Mouse (Mus musculus) forebrain, postnatal 0 days (tissue): ENCODE measurements around the gene Cntn3. TPM values are rescaled to one million over a fixed set of nuclear protein-coding genes. Genes with fewer than 3 reads are reported as not detected.
A peak's percentile ranks its signal among the peaks of the same experiment; 100 is the strongest.

Source experiments
- ATAC-seq: fragments of 200-750 bp; cut with Nextera tagmentation; 2 replicates; pipeline ENCODE4 v1.8.0; 2017; ENCODE audit warnings: mild to moderate bottlenecking, moderate library complexity
- DNase-seq: peaks from one replicate; pipeline ENCODE4 v3.0.0-alpha.2; 2015
- H3K27ac ChIP-seq: fragments of 300-500 bp; sonication (generic); 2 replicates; pipeline ENCODE4 v1.5.1; 2014; ENCODE audit warnings: low read depth, mild to moderate bottlenecking, antibody characterized with exemption, low read length, moderate library complexity, mixed read lengths
- H3K27me3 ChIP-seq: fragments of 300-500 bp; sonication (generic); 2 replicates; pipeline ENCODE4 v1.6.1; 2014; ENCODE audit warnings: mild to moderate bottlenecking, low read length, mixed read lengths; ENCODE audit not compliant: insufficient read depth
- H3K36me3 ChIP-seq: fragments of 300-500 bp; sonication (generic); 2 replicates; pipeline ENCODE4 v1.6.1; 2014; ENCODE audit warnings: mild to moderate bottlenecking, moderate library complexity; ENCODE audit not compliant: insufficient read depth
- H3K4me1 ChIP-seq: fragments of 300-500 bp; sonication (generic); 2 replicates; pipeline ENCODE4 v1.6.1; 2014; ENCODE audit warnings: antibody characterized with exemption; ENCODE audit not compliant: insufficient read depth
- H3K4me2 ChIP-seq: fragments of 300-500 bp; sonication (generic); 2 replicates; pipeline ENCODE4 v1.6.1; 2014; ENCODE audit warnings: low read depth, mild to moderate bottlenecking, moderate library complexity
- H3K4me3 ChIP-seq: fragments of 300-500 bp; sonication (generic); 2 replicates; pipeline ENCODE4 v1.5.1; 2014; ENCODE audit warnings: low read depth, low read length, mixed read lengths
- H3K9ac ChIP-seq: fragments of 300-500 bp; sonication (generic); 2 replicates; pipeline ENCODE4 v1.6.1; 2014; ENCODE audit warnings: mild to moderate bottlenecking
- H3K9me3 ChIP-seq: fragments of 300-500 bp; sonication (generic); 2 replicates; pipeline ENCODE4 v1.6.1; 2016; ENCODE audit warnings: low read length
- CTCF ChIP-seq: sonication (generic); IDR thresholded peaks from 2 replicates; pipeline ENCODE4 v1.5.1; 2016; ENCODE audit warnings: antibody characterized with exemption, control low read depth, low read depth
- WGBS: fragments of 180-500 bp; shearing (Covaris S2); extraction: QIAGEN DNeasy Blood & Tissue Kit; methylation state at CpG from one replicate; pipeline ENCODE4 v1.1.7; 2014; 5-methylcytosine and 5-hydroxymethylcytosine counted together
- polyA plus RNA-seq: library from polyadenylated mRNA; unstranded; fragments of >200 nt; fragmentation: Nextera tagmentation; extraction: Ambion mirVana; gene quantifications from 2 replicates; pipeline ENCODE4 v1.2.1, GENCODE M21; 2015
- total RNA-seq: library from RNA; depleted of rRNA; stranded (reverse); fragments of >200 nt; gene quantifications from 2 replicates; pipeline ENCODE4 v1.2.3, GENCODE M21; 2014

The Cntn3 gene
- total and polyA plus RNA-seq, 2 experiments from 2014 or later: 2.6 to 10.3 TPM

DNA sequence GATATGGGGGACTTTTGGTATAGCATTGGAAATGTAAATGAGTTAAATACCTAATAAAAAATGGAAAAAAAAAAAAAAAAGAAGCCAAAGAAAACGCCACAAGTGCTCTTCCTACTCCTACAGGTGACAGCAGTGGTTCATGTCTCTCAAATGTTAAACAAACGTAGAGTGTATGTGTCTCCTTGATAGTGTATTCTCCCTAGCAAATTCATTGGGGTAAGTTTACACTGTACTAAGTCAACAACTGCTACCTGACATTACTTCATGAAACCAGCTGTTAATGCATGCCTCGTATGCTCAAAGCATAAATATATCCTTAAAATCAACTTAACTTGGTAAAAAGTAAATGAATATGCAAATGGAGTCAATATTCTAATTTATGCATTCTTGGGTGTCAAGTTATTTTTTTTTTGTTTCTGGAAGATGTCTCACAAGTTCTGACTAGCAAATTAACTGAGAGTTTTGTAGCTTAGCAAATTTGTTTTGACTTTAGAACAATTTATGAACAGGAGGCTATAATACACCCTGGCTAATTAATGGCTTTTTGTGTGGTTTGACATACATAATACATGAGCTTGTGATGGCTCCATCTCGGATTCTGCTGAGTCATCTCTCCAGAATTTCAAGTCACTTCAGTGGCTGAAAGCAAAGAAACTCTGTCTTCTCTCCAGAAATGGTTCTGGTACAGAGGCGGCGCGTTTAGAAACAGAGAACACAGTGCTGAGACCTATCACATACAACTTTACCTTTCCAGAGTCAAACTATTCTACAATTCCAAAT, 31.1 kb downstream of the Cntn3 start:
- no peak for TF ChIP-seq CTCF
- no peaks in the 10 kb centered on the region for H3K27me3 ChIP-seq
- H3K4me2 ChIP-seq: no peak overlapping the region
- WGBS: 66% methylated on average over 7 of the region's 7 CpGs
- no peak overlapping the region for H3K27ac ChIP-seq
- ATAC-seq: peak; percentile 62
- DNase-seq: peak; percentile 24
- H3K4me3 ChIP-seq: no peak overlapping the region
- no peaks in the 10 kb centered on the region for H3K9me3 ChIP-seq
- no peaks in the 10 kb centered on the region for H3K4me1 ChIP-seq
- H3K36me3 ChIP-seq: no peaks in the 10 kb centered on the region
- H3K9ac ChIP-seq: no peak overlapping the region

DNA sequence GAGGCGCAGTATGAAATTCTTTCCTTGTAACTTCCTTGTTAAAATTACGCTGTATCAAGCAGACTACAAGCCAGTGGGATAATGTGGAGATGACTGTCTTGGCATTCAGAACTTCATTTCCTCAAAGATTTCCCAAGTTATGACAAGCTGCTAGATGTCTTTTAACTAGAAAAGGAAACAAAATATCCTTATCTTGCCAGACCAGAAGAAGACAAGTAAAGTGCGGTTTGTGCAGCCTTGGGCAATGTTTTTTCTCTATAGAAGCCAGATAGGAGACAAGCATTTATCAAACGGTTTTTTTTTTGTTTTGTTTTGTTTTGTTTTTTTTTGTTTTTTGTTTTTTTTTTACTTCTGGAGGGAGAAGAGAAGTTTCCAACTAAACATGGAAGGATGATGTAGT, 37.3 kb downstream of the Cntn3 start:
- H3K9ac ChIP-seq: no peak overlapping the region
- no peaks in the 10 kb centered on the region for H3K27me3 ChIP-seq
- no peak for TF ChIP-seq CTCF
- WGBS: 78% methylated on average over 4 of the region's 4 CpGs
- H3K36me3 ChIP-seq: no peaks in the 10 kb centered on the region
- ATAC-seq (no peak), DNase-seq (no peak)
- no peak overlapping the region for H3K4me2 ChIP-seq
- no peaks in the 10 kb centered on the region for H3K4me1 ChIP-seq
- H3K4me3 ChIP-seq: no peak overlapping the region
- H3K9me3 ChIP-seq: no peaks in the 10 kb centered on the region
- H3K27ac ChIP-seq: no peak overlapping the region

DNA sequence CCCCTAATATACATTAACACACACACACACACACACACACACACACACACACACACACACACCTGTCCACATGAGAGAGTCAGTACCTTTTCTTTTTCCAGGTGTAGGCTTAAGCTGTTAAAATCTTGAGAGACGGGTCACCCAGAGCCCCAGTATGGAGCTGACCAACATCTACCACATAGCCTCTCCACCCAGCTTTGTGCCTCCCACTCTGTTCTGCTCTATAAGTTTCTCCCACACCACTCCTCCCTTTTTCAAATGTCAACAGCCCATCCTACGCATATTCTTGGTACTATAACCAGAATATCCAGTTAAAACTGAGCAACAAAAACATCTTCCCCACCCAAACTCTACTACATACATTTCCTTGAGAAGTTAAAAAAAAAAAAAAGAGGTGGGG, 49.9 kb downstream of the Cntn3 start:
- 88% methylated on average over 2 of the region's 2 CpGs for WGBS
- Histone ChIP-seq H3K27me3 (no peaks in the 10 kb centered on the region), H3K4me1 (no peaks in the 10 kb centered on the region), H3K27ac (no peak overlapping the region), H3K9me3 (no peaks in the 10 kb centered on the region), H3K4me3 (no peak overlapping the region), H3K36me3 (no peaks in the 10 kb centered on the region), H3K9ac (no peak overlapping the region), H3K4me2 (no peak overlapping the region)
- ATAC-seq (no peak), DNase-seq (no peak)
- no peak for TF ChIP-seq CTCF

DNA sequence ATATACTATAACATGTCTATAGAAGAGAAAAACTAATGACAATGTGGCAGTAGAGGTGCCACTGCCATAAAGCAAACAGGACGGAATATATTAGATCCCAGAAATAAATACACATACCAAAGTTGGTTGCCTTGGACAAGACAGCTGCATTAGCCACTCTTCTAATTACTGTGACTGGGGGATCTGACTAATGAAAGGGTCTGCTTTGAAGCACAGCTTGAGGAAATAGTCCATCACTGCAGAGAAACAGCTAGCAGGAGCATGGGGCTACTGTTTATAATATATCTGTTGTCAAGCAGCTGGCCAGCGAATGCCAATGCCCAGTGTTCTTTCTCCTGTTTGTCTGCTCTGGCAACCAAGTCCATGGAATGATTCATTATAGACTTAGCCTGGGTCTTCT, 51.9 kb downstream of the Cntn3 start:
- Histone ChIP-seq H3K4me1 (no peaks in the 10 kb centered on the region), H3K27ac (no peak overlapping the region), H3K9ac (no peak overlapping the region), H3K4me2 (no peak overlapping the region), H3K4me3 (no peak overlapping the region), H3K27me3 (no peaks in the 10 kb centered on the region), H3K9me3 (no peaks in the 10 kb centered on the region), H3K36me3 (no peaks in the 10 kb centered on the region)
- no peak for TF ChIP-seq CTCF
- DNase-seq: no peak
- 71% methylated on average over 2 of the region's 2 CpGs for WGBS
- no peak for ATAC-seq

DNA sequence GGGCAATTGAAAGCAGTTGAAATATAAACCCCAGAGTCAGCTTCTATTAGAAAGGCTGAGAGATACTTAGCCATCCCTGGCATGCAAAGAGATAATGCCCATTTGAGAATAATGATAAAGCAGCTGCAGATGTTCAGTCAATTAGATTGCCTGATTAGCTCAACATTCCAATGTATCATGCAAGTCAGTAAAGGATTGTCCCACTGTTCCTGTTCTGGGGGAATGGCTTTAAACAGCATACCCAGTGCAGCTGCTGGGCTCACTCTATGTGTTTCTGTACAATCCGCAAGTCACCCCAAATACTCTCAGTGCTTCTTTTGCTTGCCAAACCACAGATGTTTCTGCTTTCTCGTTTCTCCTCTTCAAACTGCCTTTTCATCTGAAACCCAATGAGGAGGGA, 57.7 kb downstream of the Cntn3 start:
- H3K4me1 ChIP-seq: no peaks in the 10 kb centered on the region
- WGBS: 60% methylated on average over 2 of the region's 2 CpGs
- no peak overlapping the region for H3K4me3 ChIP-seq
- H3K9ac ChIP-seq: no peak overlapping the region
- no peak overlapping the region for H3K4me2 ChIP-seq
- no peak overlapping the region for H3K27ac ChIP-seq
- ATAC-seq (peak; percentile 78), DNase-seq (peak; percentile 22)
- no peak for TF ChIP-seq CTCF
- H3K9me3 ChIP-seq: no peaks in the 10 kb centered on the region
- H3K36me3 ChIP-seq: no peaks in the 10 kb centered on the region
- no peaks in the 10 kb centered on the region for H3K27me3 ChIP-seq

DNA sequence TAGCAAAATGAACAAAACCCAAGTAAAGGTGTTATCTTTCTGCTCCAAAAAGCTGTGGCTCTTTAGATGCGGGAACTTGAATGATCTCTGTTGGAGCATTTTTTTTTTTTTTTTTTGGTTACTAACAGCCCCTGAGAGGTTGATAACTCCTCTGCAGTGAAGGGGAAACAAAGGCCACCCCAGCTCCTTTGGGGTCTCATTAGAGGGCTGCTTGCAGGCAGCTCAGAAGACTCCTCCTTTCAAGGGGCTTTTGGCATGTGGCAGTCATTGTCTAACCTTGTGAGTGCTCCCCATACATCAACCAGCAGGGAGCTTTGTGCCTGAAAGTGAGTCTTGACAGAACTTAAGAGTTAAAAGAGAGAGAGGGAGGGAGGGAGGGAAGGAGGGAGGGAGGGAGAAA, 60.8 kb downstream of the Cntn3 start:
- TF ChIP-seq CTCF: no peak
- H3K9me3 ChIP-seq: no peaks in the 10 kb centered on the region
- no peak for DNase-seq
- H3K4me1 ChIP-seq: no peaks in the 10 kb centered on the region
- no peak overlapping the region for H3K27ac ChIP-seq
- H3K36me3 ChIP-seq: no peaks in the 10 kb centered on the region
- WGBS: 19% methylated on average over 1 of the region's 1 CpGs
- no peak overlapping the region for H3K4me3 ChIP-seq
- H3K4me2 ChIP-seq: no peak overlapping the region
- ATAC-seq: no peak
- no peak overlapping the region for H3K9ac ChIP-seq
- H3K27me3 ChIP-seq: no peaks in the 10 kb centered on the region

DNA sequence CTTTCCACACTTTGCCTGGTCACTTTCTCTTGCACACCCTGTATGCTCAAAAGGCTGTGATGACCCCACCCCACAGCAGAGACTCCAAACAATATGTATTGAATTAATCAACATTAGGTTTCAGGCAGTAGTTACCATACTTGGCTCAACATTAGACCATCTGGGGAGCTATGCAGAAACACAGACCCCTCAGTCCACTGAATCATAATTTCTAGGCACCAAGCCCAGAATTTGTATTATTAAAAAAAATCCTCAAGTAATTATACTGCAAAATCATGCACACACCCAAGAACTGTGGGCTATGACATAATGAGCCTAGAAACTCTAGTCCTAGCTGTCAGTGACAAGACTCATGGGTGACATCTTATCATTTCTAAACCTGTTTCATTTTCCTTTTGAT, 87.4 kb downstream of the Cntn3 start:
- Histone ChIP-seq H3K4me1 (no peaks in the 10 kb centered on the region), H3K4me3 (no peak overlapping the region), H3K9ac (no peak overlapping the region), H3K27me3 (no peaks in the 10 kb centered on the region), H3K27ac (no peak overlapping the region), H3K36me3 (no peaks in the 10 kb centered on the region), H3K9me3 (no peaks in the 10 kb centered on the region), H3K4me2 (no peak overlapping the region)
- ATAC-seq (no peak; the same call in 1 of the 2 replicates), DNase-seq (peak; percentile 9)
- no peak for TF ChIP-seq CTCF
